Mouse (Mus musculus): ENCODE measurements around the gene Arhgef38.

Arhgef38 gene

DNA sequence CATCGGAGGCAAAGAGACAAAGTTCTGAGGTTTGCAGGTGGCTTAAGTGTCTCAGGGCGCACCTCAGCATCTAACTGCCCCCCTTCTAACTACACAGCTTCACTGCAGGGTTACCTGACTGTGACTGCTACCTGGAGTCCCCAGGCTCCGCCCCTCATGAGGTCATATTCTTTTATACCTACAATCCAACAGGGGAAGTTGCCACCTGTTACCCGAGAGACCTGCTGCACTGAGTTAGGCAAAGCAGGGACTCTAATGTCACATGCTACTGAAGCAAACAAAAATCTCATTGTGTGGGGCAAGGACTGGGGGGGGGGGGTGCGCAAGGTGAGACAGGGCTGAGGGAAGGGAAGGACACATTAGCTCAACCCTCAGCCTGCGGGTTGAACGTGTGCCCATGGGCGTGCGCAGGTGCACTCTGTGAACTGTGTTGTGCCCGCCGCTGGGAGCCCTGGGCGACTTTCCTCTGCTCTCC is at the start of gene Arhgef38:
Arhgef38 (minus strand) TSS at position 129 of the 475 bp plus-strand sequence.
- no peak for DNase-seq (ENCODE audit: low read depth)

DNA sequence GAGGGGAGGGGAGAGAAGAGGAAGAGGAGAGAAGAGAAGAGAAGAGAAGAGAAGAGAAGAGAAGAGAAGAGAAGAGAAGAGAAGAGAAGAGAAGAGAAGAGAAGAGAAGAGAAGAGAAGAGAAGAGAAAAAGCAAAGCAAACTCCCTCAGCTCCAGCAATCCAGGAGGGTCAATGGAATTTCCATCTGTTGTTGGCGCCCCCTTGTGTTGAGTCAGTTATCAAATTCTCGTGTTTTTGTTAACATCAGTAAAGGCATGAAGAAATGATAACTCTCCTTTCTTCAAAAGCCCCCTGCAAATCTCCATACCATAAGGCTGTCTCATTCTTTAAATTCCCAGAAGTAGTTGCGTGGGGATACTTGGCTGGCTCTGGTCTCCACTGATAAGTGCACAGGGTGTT is 37.1 kb upstream of the Arhgef38 start:
- DNase-seq (ENCODE audit: low read depth): peak; percentile 65

DNA sequence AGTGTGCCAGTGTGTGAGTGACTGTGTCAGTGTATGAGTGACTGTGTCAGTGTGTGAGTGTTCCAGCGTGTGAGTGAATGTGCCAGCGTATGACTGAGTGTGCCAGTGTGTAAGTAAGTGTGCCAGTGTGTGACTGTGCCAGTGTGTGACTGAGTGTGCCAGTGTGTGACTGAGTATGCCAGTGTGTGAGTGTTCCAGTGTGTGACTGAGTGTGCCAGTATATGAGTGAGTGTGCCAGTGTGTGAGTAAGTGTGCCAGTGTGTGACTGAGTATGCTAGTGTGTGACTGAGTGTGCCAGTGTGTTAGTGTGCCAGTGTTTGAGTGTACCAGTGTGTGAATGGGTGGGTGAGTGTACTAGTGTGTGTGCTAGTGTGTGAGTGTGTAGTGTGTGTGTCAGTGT is 24.1 kb upstream of the Arhgef38 start:
- no peak for DNase-seq (ENCODE audit: low read depth)

DNA sequence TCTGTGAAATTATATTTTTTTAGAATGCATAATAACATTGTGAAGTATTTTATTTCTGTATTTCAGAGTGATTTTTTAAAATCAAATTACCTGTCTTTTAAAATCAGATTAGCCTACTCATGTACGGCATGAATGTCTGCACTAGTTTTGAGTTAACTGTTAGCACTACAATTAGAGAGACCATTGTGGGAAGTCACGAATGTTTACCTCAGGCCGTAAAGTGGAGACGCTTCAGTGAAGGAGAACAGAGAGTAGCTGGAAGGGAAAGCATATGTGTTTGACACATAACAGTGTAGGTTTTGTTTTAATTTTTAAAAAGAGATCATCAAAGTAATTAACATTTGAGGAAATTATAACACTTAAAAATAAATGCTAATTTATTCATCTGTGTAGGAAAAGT is 21.1 kb upstream of the Arhgef38 start:
- no peak for DNase-seq (ENCODE audit: low read depth)

DNA sequence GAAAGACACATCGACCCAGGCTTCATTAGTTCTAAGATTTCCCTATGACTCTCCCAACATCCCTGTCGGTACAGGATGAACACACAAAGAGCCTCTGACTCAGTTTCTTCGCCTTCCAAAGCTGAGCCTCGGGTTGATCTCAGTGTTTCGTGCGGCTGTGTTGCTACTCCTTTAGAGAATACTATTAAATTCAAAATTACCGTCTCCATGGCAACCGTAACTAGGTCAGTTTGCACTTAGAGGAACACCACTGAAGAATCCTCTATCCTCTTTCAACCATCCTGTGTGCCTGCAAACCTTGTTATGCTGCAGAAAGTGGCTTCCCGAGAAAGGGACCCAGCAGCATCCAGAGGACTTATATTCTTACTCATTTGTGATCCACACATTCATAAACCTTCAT is 9.3 kb upstream of the Arhgef38 start:
- no peak for DNase-seq (ENCODE audit: low read depth)

DNA sequence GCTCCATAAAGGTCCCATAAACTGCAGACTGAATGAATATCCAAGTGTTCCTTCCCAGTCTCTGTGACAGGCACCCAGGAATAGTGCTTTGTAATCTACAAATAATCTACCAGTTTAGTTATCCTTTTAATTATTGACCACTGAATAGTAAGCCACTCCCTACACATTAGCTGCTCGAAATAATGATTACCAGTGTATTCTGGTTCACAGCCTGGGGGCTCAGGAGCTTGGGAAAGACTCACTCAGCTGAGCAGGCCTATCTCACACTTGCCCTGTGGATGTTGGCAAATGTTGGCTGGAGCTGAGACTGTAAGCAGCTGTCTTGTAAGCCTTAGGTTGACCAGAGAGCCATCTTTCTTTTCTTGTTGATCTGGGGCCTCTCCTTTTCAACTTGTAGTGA is 7.2 kb upstream of the Arhgef38 start:
- DNase-seq (ENCODE audit: low read depth): no peak

DNA sequence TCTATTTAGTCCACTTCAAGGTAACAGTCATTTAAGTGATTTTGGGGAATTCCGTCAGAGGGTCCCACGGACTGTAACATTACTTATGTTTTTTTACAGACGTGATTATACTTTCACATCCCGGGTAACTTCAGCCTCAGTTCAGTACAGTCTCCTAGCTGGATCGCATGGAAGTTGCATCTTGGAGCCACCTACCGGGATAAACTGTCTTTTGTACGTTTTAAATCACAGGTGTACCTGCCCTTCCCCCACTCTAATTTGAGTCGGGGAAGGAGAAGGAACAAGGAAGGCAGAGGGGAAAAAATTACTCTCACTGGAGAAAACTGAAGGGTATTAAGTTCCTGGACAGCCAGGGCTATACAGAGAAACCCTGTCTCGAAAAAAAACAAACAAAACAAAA is 756 bp downstream of the Arhgef38 start:
- no peak for DNase-seq (ENCODE audit: low read depth)

DNA sequence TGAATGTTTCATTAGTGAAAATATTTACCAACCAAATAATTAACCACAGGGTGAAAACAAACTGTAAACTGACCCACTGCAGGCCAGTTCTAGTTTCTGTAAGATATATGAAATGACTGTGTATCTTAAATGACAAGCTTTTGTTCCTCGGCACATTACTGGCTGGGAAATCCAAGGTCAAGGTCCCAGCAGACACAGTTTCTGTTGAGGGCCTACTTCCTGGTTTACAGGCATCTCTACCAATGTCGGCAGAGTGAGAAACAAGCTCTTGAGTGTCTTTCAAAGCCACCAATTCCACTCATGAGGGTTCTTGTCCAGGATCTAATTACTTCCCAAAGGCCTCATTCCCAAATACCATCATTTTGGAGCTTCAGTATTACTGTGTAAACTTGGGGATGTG is 4.3 kb downstream of the Arhgef38 start:
- DNase-seq (ENCODE audit: low read depth): no peak

DNA sequence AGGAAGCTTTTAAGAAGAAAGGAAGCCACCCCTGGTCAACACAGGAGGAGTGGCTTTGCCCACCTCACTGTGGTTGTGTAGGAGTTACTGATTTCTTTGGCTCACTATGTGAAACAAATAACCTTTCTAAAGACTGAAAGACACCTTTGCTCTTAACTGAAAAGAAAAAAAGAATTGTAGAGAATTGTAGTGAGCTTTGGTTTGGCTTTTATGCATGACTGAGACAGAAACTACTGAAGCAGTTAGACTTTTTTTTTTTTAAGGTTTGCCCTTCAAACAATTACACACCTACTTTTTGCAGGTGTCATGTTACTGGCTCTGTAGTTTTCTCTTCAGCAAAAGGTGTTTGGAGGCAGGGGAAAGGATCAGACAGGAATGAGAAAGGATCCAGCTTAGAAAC is 5.2 kb downstream of the Arhgef38 start:
- DNase-seq (ENCODE audit: low read depth): no peak

DNA sequence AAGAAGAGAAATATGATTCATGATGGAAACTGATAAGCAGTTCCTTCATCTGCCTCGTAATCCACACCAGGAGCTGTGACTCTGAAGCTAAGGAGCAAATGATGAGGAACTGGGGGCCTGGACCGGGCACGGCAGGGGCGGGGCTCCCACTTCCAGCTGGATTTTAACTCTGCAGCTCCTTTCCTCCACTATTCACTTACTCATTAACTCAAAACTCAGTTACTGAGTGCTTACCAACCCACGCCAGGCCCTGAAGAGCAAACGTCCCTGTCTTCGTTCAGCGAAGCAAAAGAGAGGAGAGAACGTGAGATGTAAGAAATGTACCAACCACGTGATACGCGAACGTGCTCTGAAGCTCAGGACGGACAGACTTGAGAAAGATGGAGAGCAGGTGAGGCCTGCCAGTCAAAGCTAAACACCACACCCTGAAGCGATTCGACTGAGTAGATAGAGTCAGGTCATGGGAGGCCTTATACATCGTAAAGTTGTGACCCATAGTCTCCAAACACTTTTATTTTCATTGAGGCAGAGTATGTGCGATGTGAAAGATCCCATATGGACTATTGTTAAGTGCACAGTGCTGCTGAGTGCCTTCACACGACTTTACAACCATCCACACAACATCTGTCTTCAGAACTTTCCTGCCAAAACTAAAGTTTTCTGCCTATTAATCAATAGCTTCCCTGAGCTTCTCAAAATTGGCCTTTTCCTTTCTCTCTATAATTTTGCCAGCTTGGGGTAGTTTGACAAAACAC is 7.3 kb downstream of the Arhgef38 start:
- DNase-seq (ENCODE audit: low read depth): no peak

DNA sequence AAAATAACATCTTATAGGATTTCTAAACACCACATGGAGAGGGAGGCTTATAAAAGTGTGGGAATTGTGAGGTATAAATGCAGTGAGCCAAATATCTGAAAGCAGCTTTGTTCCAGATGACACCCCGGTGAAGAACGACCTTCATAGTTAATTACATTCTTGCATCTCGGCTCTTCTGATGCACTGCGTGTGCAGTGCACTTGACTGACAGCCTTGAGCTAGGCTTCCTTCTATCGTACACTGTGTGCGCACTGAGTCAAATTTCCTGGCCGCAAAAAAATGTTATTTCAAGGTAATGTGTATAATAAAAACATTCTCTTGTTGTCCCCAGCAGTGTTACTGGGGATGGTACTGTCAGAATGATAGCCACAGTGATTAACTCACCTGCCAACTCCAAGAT is 16.2 kb downstream of the Arhgef38 start:
- no peak for DNase-seq (ENCODE audit: low read depth)

DNA sequence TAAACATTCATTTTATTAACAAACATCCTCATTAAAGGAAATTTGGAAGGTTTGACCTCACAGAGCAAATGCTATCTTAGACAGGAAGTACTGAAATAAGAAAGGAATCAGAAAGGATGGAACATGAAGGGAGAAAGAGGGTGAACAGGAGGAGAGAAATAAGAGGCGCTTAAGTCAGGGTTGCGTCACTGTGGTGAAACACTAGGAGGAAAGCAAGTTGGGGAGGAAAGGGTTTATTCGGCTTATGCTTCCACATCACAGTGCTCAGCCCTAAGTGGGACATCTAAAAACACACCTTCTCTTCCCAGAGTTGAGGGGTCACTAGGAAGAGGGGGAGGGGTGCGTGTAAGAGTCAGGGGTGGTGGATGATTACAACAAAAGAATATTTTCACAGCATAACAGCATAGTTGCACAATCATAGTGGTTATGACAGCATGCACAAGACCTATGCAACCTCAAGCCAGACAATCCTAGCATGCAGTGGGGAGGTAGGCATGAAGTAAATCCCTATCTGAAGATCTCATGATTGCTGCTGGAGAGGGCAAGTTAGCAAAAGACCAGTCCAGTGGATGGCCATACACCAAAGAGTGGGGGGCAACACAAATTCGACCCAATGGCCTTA is 19.4 kb downstream of the Arhgef38 start:
- no peak for DNase-seq (ENCODE audit: low read depth)

DNA sequence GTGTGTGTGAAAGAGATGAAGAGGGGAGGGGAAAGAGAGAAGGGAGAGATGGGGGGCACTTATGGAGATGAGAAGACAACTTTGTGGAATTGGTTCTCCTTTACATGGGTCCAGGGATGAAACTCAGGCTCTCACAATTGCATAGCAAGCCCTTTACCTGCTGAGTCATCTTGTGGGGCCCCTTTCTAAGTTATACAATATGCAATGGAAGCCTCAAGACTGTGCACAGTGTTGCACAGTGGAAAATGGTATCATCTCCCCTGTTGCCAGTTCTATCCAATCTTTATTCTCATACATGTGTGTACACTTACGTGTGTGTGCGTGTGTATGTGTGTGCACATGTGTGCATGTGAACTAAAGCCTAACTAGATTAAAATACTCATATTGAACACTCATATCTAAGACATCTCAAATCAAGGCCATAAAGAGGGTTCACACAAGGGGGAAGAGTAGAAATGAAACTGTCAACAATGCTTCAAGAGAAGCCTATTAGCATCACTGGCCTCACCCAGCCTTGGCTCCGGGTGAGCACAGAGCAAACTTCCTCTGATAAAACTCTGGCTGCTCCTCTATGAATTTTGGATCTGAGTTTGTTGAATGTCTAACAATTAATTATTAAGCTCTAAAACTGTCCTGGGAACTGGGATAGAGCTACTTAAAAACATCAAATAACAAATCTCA is 21.2 kb downstream of the Arhgef38 start:
- DNase-seq (ENCODE audit: low read depth): no peak

DNA sequence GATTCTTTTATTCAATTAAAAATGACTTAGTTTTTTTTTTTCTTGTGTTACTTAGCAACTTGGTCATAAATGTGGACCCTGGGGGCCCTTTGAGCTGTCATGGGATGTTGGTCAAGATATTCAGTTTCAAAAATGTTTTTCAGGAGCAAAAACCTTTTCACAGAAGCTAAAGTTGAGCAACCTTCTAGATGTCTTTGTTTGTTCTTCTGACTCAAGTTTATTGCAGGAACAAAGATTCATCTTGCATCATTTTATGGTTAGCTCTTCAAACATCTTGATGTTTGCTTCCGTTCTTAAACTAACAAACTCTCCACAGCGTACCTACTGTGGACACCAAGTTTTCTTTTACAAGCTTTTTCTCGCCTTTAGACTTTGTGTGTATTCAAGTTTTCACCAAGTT is 23.4 kb downstream of the Arhgef38 start:
- DNase-seq (ENCODE audit: low read depth): no peak

DNA sequence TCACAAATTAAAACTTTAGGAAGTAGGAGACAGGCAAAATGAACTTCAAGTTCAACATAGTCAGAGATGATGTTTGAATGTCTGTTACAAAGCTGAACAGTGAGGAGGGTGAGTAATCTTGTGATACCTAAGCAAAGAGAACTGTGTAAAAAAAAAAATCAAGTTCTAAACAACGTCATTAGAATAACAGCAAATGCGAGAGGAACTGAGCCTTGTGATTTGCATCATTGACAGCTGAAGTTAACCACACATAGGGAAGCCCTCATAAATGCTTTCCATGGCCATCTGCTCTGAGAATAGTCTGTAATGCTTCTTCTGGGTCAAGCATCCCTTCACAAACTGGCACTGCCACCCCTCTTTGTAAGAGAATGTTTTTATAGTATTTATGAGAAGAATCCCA is 31.0 kb downstream of the Arhgef38 start:
- no peak for DNase-seq (ENCODE audit: low read depth)

DNA sequence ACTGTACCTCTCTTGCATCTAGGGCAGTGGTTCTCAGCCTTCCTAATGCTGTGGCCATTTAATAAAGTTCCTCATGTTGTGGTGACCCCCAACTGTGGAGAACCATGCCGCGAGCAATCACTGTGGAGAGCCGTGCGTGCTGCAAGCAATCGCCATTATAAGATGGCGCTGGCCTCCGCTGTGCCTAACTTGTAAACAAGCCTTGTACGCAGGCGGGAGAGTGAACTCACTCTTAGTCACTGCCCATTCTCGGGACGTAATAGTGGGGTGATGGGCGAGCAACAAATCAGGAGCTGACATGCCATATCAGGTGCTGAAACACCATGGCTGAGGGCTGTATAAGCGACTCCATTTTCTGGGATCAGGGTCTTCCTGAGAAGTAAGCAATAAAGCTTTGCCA is 32.6 kb downstream of the Arhgef38 start:
- DNase-seq (ENCODE audit: low read depth): no peak

DNA sequence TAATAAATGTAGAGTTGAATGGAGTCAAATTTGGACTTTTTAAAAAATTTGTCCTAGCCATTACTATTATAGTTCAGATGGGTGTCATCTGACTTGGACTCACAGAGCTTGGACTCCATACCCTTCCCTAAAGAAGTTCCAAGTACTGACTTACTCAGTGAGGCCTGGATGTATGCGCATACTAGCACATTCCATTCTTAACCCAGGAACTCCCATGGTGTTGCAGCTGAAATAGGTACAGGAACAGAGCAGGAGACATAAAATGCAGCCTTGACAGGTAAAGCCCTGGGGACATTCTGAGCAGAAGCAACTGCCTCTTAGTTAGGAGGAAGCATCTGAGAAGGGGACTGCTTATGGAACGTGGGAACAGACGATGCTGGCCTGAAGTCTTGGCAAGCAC is 45.8 kb downstream of the Arhgef38 start:
- DNase-seq (ENCODE audit: low read depth): no peak

DNA sequence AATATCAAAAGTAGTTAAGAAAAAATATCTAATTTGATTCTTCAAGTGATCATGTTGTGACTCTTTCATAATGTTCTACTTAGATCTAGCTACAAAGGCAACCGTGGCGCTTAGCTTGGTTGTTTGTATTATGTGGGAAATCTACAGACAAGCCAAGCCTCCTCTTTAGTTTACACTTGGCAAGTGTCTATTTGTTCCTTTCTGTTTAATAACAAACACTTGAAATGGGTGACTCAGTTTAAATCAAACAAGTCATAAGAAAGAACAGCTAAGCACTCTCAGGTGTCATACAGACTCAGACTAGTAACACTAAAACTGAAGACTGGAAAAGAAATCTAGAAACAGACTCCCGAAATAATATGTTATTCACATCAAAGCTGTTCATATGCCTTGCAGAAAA is 47.2 kb downstream of the Arhgef38 start:
- DNase-seq (ENCODE audit: low read depth): no peak

DNA sequence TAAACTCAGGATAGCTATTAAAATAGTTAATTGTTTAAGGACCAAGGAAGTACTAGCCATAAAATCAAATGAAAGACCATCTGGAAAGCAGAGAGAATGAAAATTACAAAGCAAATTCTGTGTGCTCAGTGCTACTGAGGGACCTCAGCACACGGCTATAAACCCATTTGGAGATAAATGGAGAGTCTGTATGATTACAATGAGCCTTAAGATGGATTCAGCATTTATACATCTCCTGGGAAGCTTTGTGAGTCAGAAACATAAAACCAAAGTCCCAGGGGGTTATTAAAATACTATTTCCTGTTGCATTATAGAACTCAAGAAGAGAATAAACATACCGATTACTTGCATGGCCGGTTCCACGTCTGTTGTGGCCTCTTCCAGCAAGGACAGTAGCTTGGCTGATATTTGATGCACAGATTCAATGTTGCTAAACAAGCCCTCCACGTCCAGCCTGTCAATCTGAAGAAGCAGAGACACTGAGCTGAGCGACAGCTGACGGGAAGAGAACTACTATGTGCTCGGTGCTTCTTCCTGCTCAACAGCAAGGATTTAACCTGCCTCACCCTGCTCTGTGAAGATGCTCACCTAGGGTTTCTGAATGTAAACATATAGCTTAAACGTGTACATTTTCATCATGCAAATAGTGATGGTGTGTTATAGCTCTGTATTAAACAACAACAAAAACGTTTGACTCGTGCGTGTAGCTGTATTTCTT is 58.6 kb downstream of the Arhgef38 start:
- DNase-seq (ENCODE audit: low read depth): no peak

DNA sequence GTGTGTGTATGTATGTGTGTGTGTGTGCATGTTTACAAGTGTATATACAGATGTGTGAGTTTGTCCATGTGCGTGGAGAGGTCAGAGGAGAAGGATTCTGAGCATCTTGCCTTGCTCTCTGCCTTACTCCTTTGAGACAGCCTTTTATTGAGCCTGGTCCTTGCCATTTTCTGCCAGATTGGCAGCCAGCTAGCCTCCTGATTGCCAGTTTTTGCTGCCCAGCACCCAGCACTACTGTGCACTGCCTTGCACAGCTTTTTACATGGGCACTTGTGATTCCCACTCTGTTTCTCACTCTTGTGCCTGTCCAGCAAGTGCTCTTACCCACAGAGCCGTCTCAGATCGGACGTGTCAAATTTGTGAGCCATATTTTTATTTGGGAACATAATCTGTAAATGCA is 62.5 kb downstream of the Arhgef38 start:
- no peak for DNase-seq (ENCODE audit: low read depth)

DNA sequence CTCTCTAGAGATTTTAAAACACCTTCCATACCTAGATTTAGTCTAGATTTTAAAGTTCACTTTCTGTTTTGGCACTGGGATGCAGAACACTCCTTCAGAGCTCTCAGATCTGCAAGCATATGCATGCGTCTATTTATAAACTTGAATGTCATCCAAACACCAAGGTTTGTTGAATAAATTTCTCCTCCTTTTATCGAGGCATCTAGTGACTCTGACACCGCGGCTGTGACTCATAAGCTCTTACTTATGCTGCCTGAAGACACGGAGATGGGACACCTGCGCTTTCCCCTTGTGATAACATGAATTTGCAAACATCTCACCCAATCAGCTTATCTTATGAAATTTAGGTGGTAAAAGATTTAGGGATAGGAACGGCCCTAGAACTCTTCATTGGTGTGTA is 65.0 kb downstream of the Arhgef38 start:
- DNase-seq (ENCODE audit: low read depth): no peak

DNA sequence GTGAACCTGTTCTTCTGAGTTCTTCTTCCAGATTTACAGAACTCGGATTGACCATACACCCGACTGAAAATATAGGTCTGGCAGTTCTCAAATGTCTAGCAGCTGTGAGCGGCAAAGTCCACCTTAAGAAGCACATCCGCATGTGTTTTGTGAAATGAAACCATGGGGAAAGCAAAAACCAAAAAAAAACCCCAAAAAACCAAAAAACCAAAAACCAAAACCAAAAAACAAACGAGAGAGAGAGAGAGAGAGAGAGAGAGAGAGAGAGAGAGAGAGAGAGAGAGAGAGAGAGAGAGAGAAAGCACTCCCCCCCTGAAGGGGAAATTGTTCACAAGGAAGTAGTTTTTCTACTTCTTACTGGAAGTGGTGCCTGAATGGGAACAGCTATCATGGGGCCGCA is 67.2 kb downstream of the Arhgef38 start:
- DNase-seq (ENCODE audit: low read depth): no peak

DNA sequence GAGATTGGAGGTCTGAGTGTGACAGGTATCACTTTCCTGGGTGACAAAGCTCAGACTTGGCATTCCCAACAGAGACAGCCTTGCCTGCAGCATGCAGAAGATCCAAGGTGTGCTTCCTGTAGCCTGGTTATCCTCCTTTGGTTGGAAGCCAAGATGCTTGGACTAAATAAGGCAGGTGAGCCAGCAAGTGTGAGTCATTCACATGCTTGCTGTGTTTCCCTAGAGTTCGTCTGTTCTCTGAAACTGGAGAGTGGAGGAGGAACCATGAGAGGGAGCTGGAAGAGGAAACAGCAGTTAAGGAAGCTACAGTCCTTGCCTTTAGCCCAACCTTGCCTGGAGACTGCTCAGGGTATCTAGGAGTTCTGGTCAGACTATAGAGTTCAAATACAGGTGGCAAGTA is 69.6 kb downstream of the Arhgef38 start:
- DNase-seq (ENCODE audit: low read depth): no peak
